Mouse (Mus musculus) kidney, adult 9 months (tissue): ENCODE measurements around the gene Zfp91.
"Not testable (repeated sequence)": the region's sequence is repeated elsewhere in the genome, so short reads cannot be mapped to it uniquely, and the experiment has no call there.

Experiments used
- DNase-seq: peaks from one replicate; pipeline ENCODE4 v3.0.0; 2022

Zfp91 gene

GRCm38 (mm10) chr19:12792374-12792773 lies 3.6 kb downstream of the Zfp91 start:
- DNase-seq: no peak

GRCm38 (mm10) chr19:12787721-12788120 lies 8.2 kb downstream of the Zfp91 start:
- DNase-seq: no peak

GRCm38 (mm10) chr19:12786803-12787395 lies 9.0 kb downstream of the Zfp91 start:
- DNase-seq: no peak

- no peak for DNase-seq
Measured at GRCm38 (mm10) chr19:12780437-12780836, 15.5 kb downstream of the Zfp91 start.

GRCm38 (mm10) chr19:12770888-12771287 lies 25.0 kb downstream of the Zfp91 start:
- no peak for DNase-seq

GRCm38 (mm10) chr19:12765308-12765707 lies 30.6 kb downstream of the Zfp91 start, which contains the start of gene Cntf:
Gene Cntf (minus strand): TSS chr19:12765632.
- no peak for DNase-seq

- peak; percentile 32 for DNase-seq
Measured at GRCm38 (mm10) chr19:12762212-12763130, 33.5 kb downstream of the Zfp91 start.

- peak; percentile 57 for DNase-seq
Measured at GRCm38 (mm10) chr19:12759656-12760055, 36.3 kb downstream of the Zfp91 start.

- DNase-seq: no peak
Measured at GRCm38 (mm10) chr19:12758936-12759478, 36.9 kb downstream of the Zfp91 start.

- no peak for DNase-seq
Measured at GRCm38 (mm10) chr19:12756286-12756685, 39.6 kb downstream of the Zfp91 start.

- DNase-seq: no peak
Measured at GRCm38 (mm10) chr19:12731950-12732349, 64.0 kb downstream of the Zfp91 start.

- DNase-seq: no peak
Measured at GRCm38 (mm10) chr19:12731036-12731435, 64.9 kb downstream of the Zfp91 start.

GRCm38 (mm10) chr19:12725851-12726250 lies 70.1 kb downstream of the Zfp91 start:
- no peak for DNase-seq

- peak; percentile 56 for DNase-seq
Measured at GRCm38 (mm10) chr19:12722308-12722707, 73.6 kb downstream of the Zfp91 start.

- DNase-seq: peak; percentile 26
Measured at GRCm38 (mm10) chr19:12721596-12721995, 74.3 kb downstream of the Zfp91 start.

GRCm38 (mm10) chr19:12720919-12721318 lies 75.0 kb downstream of the Zfp91 start:
- not testable (repeated sequence) for DNase-seq

GRCm38 (mm10) chr19:12720463-12720862 lies 75.5 kb downstream of the Zfp91 start:
- no peak for DNase-seq

GRCm38 (mm10) chr19:12719189-12719588 lies 76.7 kb downstream of the Zfp91 start:
- no peak for DNase-seq
